Mouse (Mus musculus) urinary bladder, adult 2 months (tissue): ENCODE data around the gene Slc16a10. TPM values are rescaled to one million over a fixed set of nuclear protein-coding genes. Genes with fewer than 3 reads are reported as not detected.
A peak's percentile ranks its signal among the peaks of the same experiment; 100 is the strongest.

ENCODE experiments used
- DNase-seq: peaks from one replicate; pipeline ENCODE4 v3.0.0; 2022; ENCODE audit warnings: low spot score
- polyA plus RNA-seq: library from polyadenylated mRNA; depleted of rRNA; stranded (reverse); fragments of >200 nt; gene quantifications from 2 replicates; pipeline ENCODE4 v1.2.3, GENCODE M21; 2012

Slc16a10 gene
- polyA plus RNA-seq, 1 experiment = 10.9 TPM

- no peak for DNase-seq
Measured at GRCm38 (mm10) chr10:40149584-40150145, 7.6 kb upstream of the Slc16a10 start.

- no peak for DNase-seq
Measured at GRCm38 (mm10) chr10:40147325-40148059, 5.4 kb upstream of the Slc16a10 start.

GRCm38 (mm10) chr10:40146451-40146850, 4.4 kb upstream of the Slc16a10 start:
- no peak for DNase-seq

- DNase-seq = no peak
Measured at GRCm38 (mm10) chr10:40144815-40145214, 2.8 kb upstream of the Slc16a10 start.

- DNase-seq = peak; percentile 22
Measured at GRCm38 (mm10) chr10:40141016-40141851, 824 bp downstream of the Slc16a10 start.

GRCm38 (mm10) chr10:40139646-40140045, 2.4 kb downstream of the Slc16a10 start:
- DNase-seq = no peak

- DNase-seq = no peak
Measured at GRCm38 (mm10) chr10:40135807-40136778, 6.0 kb downstream of the Slc16a10 start.

GRCm38 (mm10) chr10:40134906-40135305, 7.2 kb downstream of the Slc16a10 start:
- no peak for DNase-seq

- DNase-seq = no peak
Measured at GRCm38 (mm10) chr10:40133636-40134035, 8.4 kb downstream of the Slc16a10 start.

GRCm38 (mm10) chr10:40131690-40132418, 10.2 kb downstream of the Slc16a10 start:
- DNase-seq = no peak

GRCm38 (mm10) chr10:40130126-40130525, 11.9 kb downstream of the Slc16a10 start:
- DNase-seq = no peak

- DNase-seq = no peak
Measured at GRCm38 (mm10) chr10:40129134-40129533, 12.9 kb downstream of the Slc16a10 start.

- no peak for DNase-seq
Measured at GRCm38 (mm10) chr10:40128497-40128896, 13.6 kb downstream of the Slc16a10 start.

- DNase-seq = no peak
Measured at GRCm38 (mm10) chr10:40125200-40125599, 16.9 kb downstream of the Slc16a10 start.

GRCm38 (mm10) chr10:40124570-40124969, 17.5 kb downstream of the Slc16a10 start:
- no peak for DNase-seq

- DNase-seq = no peak
Measured at GRCm38 (mm10) chr10:40124096-40124495, 18.0 kb downstream of the Slc16a10 start.

GRCm38 (mm10) chr10:40119466-40119865, 22.6 kb downstream of the Slc16a10 start:
- DNase-seq = no peak

GRCm38 (mm10) chr10:40118743-40119387, 23.2 kb downstream of the Slc16a10 start:
- DNase-seq = no peak

GRCm38 (mm10) chr10:40113517-40114085, 28.5 kb downstream of the Slc16a10 start:
- no peak for DNase-seq

GRCm38 (mm10) chr10:40112256-40112655, 29.8 kb downstream of the Slc16a10 start:
- no peak for DNase-seq
